Mouse (Mus musculus) lung, postnatal 0 days (tissue): ENCODE measurements around the gene Adh5.

Experiments
- CTCF ChIP-seq: IDR thresholded peaks from 2 replicates; pipeline ENCODE4 v1.5.1; 2016; ENCODE audit warnings: antibody characterized with exemption, mild to moderate bottlenecking
- EP300 ChIP-seq: IDR thresholded peaks from 2 replicates; pipeline ENCODE4 v1.6.1; 2016; ENCODE audit warnings: antibody characterized with exemption, mild to moderate bottlenecking, control low read depth

GRCm38 (mm10) chr3:138452169-138452568 lies 9.3 kb downstream of the Adh5 start:
- TF ChIP-seq CTCF = no peak
- TF ChIP-seq EP300 = no peak
